Mouse (Mus musculus): Measurements from ENCODE around the gene Mboat1. TPM values are rescaled to one million over a fixed set of nuclear protein-coding genes. Genes with fewer than 3 reads are reported as not detected.

Gene Mboat1
- polyA plus RNA-seq, 1 experiment from 2014 or later: 98.7 TPM

- H3K4me3 ChIP-seq (ENCODE audit: low read depth, low read length): no peak overlapping the region
- no peaks in the 10 kb centered on the region for H3K27me3 ChIP-seq (ENCODE audit: control insufficient read depth, insufficient read depth, low read length)
- no peak for TF ChIP-seq CTCF (IDR thresholded peaks at IDR 0.05; ENCODE audit: low read depth)
- no peak for TF ChIP-seq EP300 (optimal IDR thresholded peaks at IDR 0.05)
- H3K36me3 ChIP-seq (ENCODE audit: control insufficient read depth, insufficient read depth, low read length): no peaks in the 10 kb centered on the region
- DNase-seq (ENCODE audit: low spot score) (no peak), ATAC-seq (ENCODE audit: low FRiP score, low TSS enrichment) (peak; percentile 56; the same call in 1 of the 2 replicates)
- 0 out of 2 replicates have a peak overlapping the region, but pooled peaks have one; percentile 35 for H3K27ac ChIP-seq (replicated peaks)
- WGBS: 21% methylated on average over 3 of the region's 3 CpGs
- H3K9me3 ChIP-seq (ENCODE audit: control insufficient read depth, low read length): no peaks in the 10 kb centered on the region
- H3K4me2 ChIP-seq (replicated peaks; ENCODE audit: low read depth): no peak overlapping the region
- 0 out of 2 replicates have a peak overlapping the region, but pooled peaks have one; percentile 13 for H3K9ac ChIP-seq (ENCODE audit: low read length)
- H3K4me1 ChIP-seq (replicated peaks; ENCODE audit: control insufficient read depth, insufficient read depth): no peaks in the 10 kb centered on the region
These were observed 55.9 kb downstream of the Mboat1 start for GRCm38 (mm10) chr13:30192031-30192716.

- Histone ChIP-seq H3K27me3 (ENCODE audit: control insufficient read depth, insufficient read depth, low read length) (no peaks in the 10 kb centered on the region), H3K36me3 (ENCODE audit: control insufficient read depth, insufficient read depth, low read length) (no peaks in the 10 kb centered on the region), H3K4me1 (replicated peaks; ENCODE audit: control insufficient read depth, insufficient read depth) (no peaks in the 10 kb centered on the region), H3K27ac (replicated peaks) (peak overlapping the region; percentile 4; the same call in 1 of the 2 replicates), H3K4me2 (replicated peaks; ENCODE audit: low read depth) (no peak overlapping the region), H3K4me3 (ENCODE audit: low read depth, low read length) (no peak overlapping the region), H3K9ac (ENCODE audit: low read length) (no peak overlapping the region), H3K9me3 (ENCODE audit: control insufficient read depth, low read length) (no peaks in the 10 kb centered on the region)
- no peak for TF ChIP-seq CTCF (IDR thresholded peaks at IDR 0.05; ENCODE audit: low read depth)
- no peak for TF ChIP-seq EP300 (optimal IDR thresholded peaks at IDR 0.05)
- WGBS: 60% methylated on average over 4 of the region's 4 CpGs
- DNase-seq (ENCODE audit: low spot score) (no peak), ATAC-seq (ENCODE audit: low FRiP score, low TSS enrichment) (no peak)
These were observed 57.1 kb downstream of the Mboat1 start for GRCm38 (mm10) chr13:30193363-30193762.

- Histone ChIP-seq H3K36me3 (ENCODE audit: control insufficient read depth, insufficient read depth, low read length) (no peaks in the 10 kb centered on the region), H3K4me2 (replicated peaks; ENCODE audit: low read depth) (no peak overlapping the region), H3K27me3 (ENCODE audit: control insufficient read depth, insufficient read depth, low read length) (no peaks in the 10 kb centered on the region), H3K27ac (replicated peaks) (no peak overlapping the region; the same call in 1 of the 2 replicates), H3K4me1 (replicated peaks; ENCODE audit: control insufficient read depth, insufficient read depth) (no peaks in the 10 kb centered on the region), H3K9ac (ENCODE audit: low read length) (no peak overlapping the region), H3K4me3 (ENCODE audit: low read depth, low read length) (no peak overlapping the region), H3K9me3 (ENCODE audit: control insufficient read depth, low read length) (no peaks in the 10 kb centered on the region)
- WGBS: 31% methylated on average over 3 of the region's 3 CpGs
- TF ChIP-seq CTCF (IDR thresholded peaks at IDR 0.05; ENCODE audit: low read depth) (no peak), EP300 (optimal IDR thresholded peaks at IDR 0.05) (peak; percentile 71)
- DNase-seq (ENCODE audit: low spot score) (no peak), ATAC-seq (ENCODE audit: low FRiP score, low TSS enrichment) (peak; percentile 59)
These were observed 58.5 kb downstream of the Mboat1 start for GRCm38 (mm10) chr13:30194834-30195233.

GRCm38 (mm10) chr13:30196661-30197060, 60.4 kb downstream of the Mboat1 start:
- Histone ChIP-seq H3K27ac (replicated peaks) (no peak overlapping the region), H3K36me3 (ENCODE audit: control insufficient read depth, insufficient read depth, low read length) (no peaks in the 10 kb centered on the region), H3K9ac (ENCODE audit: low read length) (no peak overlapping the region), H3K4me1 (replicated peaks; ENCODE audit: control insufficient read depth, insufficient read depth) (no peaks in the 10 kb centered on the region), H3K4me2 (replicated peaks; ENCODE audit: low read depth) (no peak overlapping the region), H3K4me3 (ENCODE audit: low read depth, low read length) (no peak overlapping the region), H3K27me3 (ENCODE audit: control insufficient read depth, insufficient read depth, low read length) (no peaks in the 10 kb centered on the region), H3K9me3 (ENCODE audit: control insufficient read depth, low read length) (no peaks in the 10 kb centered on the region)
- DNase-seq (ENCODE audit: low spot score) (no peak), ATAC-seq (ENCODE audit: low FRiP score, low TSS enrichment) (no peak)
- no peak for TF ChIP-seq EP300 (optimal IDR thresholded peaks at IDR 0.05)
- TF ChIP-seq CTCF (IDR thresholded peaks at IDR 0.05; ENCODE audit: low read depth): no peak
- 77% methylated on average over 8 of the region's 8 CpGs for WGBS

DNA sequence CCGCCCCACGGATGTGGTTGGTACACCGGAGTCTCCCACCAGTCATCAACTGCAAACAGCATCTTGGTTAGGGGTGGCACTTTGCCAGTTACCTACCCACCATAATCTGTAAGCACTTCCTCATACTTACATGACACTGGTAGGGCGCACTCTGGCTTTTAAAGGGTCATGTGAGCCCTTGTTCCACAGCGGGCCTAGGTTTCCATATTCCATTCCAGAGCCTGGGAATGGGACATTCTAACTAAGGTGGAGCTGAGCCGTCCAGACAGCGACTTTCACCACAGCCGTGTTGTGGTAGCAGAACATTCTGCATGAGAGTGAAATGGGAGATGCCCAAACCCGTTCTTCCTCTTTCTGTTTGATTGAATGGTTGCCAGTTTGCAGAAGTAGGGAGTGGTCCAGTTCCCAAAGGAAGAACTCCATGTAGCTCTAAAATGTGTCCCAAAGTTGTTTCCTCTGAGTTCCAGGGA, 61.8 kb downstream of the Mboat1 start:
- Histone ChIP-seq H3K4me1 (replicated peaks; ENCODE audit: control insufficient read depth, insufficient read depth) (no peaks in the 10 kb centered on the region), H3K9ac (ENCODE audit: low read length) (no peak overlapping the region), H3K4me3 (ENCODE audit: low read depth, low read length) (no peak overlapping the region), H3K36me3 (ENCODE audit: control insufficient read depth, insufficient read depth, low read length) (no peaks in the 10 kb centered on the region), H3K27me3 (ENCODE audit: control insufficient read depth, insufficient read depth, low read length) (no peaks in the 10 kb centered on the region), H3K9me3 (ENCODE audit: control insufficient read depth, low read length) (no peaks in the 10 kb centered on the region), H3K27ac (replicated peaks) (peak overlapping the region; percentile 77), H3K4me2 (replicated peaks; ENCODE audit: low read depth) (peak overlapping the region; percentile 17; the same call in 1 of the 2 replicates)
- TF ChIP-seq CTCF (IDR thresholded peaks at IDR 0.05; ENCODE audit: low read depth) (no peak), EP300 (optimal IDR thresholded peaks at IDR 0.05) (peak; percentile 50)
- DNase-seq (ENCODE audit: low spot score) (peak; percentile 69), ATAC-seq (ENCODE audit: low FRiP score, low TSS enrichment) (peak; percentile 64)
- 54% methylated on average over 9 of the region's 9 CpGs for WGBS

- Histone ChIP-seq H3K4me2 (replicated peaks; ENCODE audit: low read depth) (no peak overlapping the region), H3K4me1 (replicated peaks; ENCODE audit: control insufficient read depth, insufficient read depth) (no peaks in the 10 kb centered on the region), H3K9ac (ENCODE audit: low read length) (no peak overlapping the region), H3K36me3 (ENCODE audit: control insufficient read depth, insufficient read depth, low read length) (no peaks in the 10 kb centered on the region), H3K9me3 (ENCODE audit: control insufficient read depth, low read length) (no peaks in the 10 kb centered on the region), H3K27ac (replicated peaks) (0 out of 2 replicates have a peak overlapping the region, but pooled peaks have one; percentile 36), H3K4me3 (ENCODE audit: low read depth, low read length) (no peak overlapping the region), H3K27me3 (ENCODE audit: control insufficient read depth, insufficient read depth, low read length) (no peaks in the 10 kb centered on the region)
- no peak for DNase-seq (ENCODE audit: low spot score)
- WGBS: 83% methylated on average over 4 of the region's 4 CpGs
- no peak for ATAC-seq (ENCODE audit: low FRiP score, low TSS enrichment)
- TF ChIP-seq EP300 (optimal IDR thresholded peaks at IDR 0.05): no peak
- TF ChIP-seq CTCF (IDR thresholded peaks at IDR 0.05; ENCODE audit: low read depth): no peak
These were observed 63.5 kb downstream of the Mboat1 start for GRCm38 (mm10) chr13:30199821-30200220.
